Mouse (Mus musculus) brain, embryonic 14.5 days (tissue): Measurements from ENCODE around the gene Wdr19. TPM values are rescaled to one million over a fixed set of nuclear protein-coding genes. Genes with fewer than 3 reads are reported as not detected.

Experiments used
- DNase-seq: peaks from one replicate; pipeline ENCODE4 v3.0.0-alpha.2; 2011; ENCODE audit warnings: low read depth
- CTCF ChIP-seq: fragments of 200-500 bp; IDR thresholded peaks from 2 replicates; pipeline ENCODE4 v1.5.1; 2012; ENCODE audit warnings: inconsistent platforms, mild to moderate bottlenecking, moderate library complexity, borderline replicate concordance; ENCODE audit not compliant: insufficient read depth, insufficient read length; ENCODE audit errors: extremely low read depth
- POLR2A ChIP-seq: fragments of 200-500 bp; IDR thresholded peaks from 2 replicates; pipeline ENCODE4 v1.6.1; 2012; ENCODE audit warnings: mild to moderate bottlenecking, inconsistent platforms, borderline replicate concordance; ENCODE audit not compliant: poor library complexity, insufficient read depth, insufficient read length, severe bottlenecking; ENCODE audit errors: extremely low read depth
- polyA plus RNA-seq: library from polyadenylated mRNA; depleted of rRNA; stranded (reverse); fragments of >200 nt; gene quantifications from 2 replicates; pipeline ENCODE4 v1.2.3, GENCODE M21; 2012; rRNA removed

Wdr19 gene
- 14.7 and 16.7 TPM in 2 replicates for polyA plus RNA-seq

- peak; percentile 100 for DNase-seq
- TF ChIP-seq POLR2A (peak; percentile 40; the same call in 1 of the 2 replicates), CTCF (no peak)
These were observed at the start of gene Wdr19 for GRCm38 (mm10) chr5:65199346-65200128. Wdr19 (plus strand) TSS chr5:65199696.

GRCm38 (mm10) chr5:65149706-65150105 lies 49.8 kb upstream of the Wdr19 start:
- DNase-seq, result no peak

DNA sequence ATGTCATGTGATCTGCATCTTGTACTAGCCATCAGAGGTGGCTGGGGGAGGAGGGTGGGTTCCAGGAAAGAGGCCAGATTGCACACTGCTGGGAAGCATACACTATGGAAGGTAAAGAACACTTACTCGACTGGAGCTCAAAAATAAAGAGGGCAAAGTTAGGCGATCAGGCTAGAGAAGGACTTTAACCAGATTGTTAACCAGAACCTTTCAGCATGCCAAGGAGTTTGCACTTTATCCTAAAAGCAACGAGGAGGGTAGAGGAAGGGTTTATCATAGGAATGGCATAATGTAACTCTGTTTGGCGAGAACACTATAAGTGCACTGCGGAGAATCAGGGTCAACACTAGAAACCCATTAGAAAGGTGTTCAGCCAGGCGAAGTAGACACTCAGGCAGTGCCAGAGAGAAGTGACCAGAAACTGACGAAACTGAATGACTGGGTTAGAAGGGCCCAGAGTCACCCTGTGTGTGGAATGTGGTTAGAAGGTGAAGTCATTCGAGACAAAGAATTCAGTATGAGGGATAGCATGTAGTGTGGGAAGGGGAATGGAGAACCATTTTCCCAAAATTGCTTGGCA lies 49.0 kb upstream of the Wdr19 start:
- DNase-seq, result no peak
- no peak for TF ChIP-seq CTCF
- TF ChIP-seq POLR2A, result no peak

More at GRCm38 (mm10) chr5:65149706-65150105, 49.8 kb upstream of the Wdr19 start:
- TF ChIP-seq CTCF (no peak), POLR2A (no peak)

DNA sequence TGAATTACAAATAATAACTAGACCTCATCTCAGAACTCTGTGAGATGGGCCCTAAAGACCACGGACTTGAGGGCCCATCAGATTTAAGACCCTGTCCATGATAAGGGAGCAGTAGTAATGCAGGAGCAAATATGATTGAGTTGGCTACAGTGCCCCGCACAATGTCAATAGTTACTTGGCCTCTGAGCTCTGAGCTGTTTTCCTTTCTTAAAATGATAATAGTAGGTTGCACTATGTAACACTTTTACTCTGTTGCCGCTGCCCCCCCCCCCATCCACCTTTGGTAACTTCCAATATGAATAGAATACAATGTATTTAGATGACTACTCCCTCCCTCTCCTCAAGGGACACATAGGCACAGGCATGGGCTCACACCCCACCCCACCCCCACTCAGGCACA lies 48.2 kb upstream of the Wdr19 start:
- DNase-seq, result no peak
- TF ChIP-seq CTCF, result no peak
- TF ChIP-seq POLR2A, result no peak

DNA sequence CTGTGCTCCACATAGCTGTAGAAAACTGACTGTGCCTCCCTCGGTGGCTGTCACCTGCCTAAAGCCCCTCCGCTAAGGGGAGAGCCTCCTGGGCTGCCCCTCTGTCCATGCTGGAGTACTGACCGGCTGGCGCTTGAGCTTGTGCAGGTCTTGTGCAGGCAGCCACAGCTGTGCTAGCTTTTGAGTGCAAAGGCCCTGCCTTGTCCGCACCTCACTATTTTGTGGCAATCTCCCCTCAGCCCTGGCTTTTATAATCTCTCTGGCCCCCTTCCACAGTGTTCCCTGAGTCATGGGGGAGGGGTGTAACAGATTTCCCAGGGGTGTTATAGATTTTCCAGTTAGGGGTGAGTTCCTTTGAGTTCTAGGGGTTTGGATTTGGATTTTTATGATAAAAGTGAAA lies 47.7 kb upstream of the Wdr19 start:
- TF ChIP-seq CTCF, result no peak
- TF ChIP-seq POLR2A, result no peak
- no peak for DNase-seq

DNA sequence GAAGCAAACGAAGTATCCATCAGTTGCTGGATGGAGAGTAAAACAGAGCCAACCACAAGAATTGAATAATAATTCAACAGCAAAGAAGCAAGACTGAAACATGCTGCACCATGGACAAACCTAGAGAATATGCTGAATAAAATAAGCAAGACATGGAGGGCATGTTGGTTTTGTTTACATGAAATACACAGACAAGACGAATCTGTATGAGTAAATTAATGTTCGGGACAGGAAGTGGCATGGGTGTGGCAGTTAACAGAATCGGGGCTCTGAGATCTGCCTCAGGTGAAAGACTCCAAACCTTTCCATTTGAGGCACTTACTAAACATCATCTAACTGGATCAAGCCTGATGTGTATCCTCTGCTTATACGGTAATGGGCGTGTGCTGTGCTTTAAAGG lies 45.2 kb upstream of the Wdr19 start:
- TF ChIP-seq CTCF (no peak), POLR2A (no peak)
- DNase-seq, result no peak

DNA sequence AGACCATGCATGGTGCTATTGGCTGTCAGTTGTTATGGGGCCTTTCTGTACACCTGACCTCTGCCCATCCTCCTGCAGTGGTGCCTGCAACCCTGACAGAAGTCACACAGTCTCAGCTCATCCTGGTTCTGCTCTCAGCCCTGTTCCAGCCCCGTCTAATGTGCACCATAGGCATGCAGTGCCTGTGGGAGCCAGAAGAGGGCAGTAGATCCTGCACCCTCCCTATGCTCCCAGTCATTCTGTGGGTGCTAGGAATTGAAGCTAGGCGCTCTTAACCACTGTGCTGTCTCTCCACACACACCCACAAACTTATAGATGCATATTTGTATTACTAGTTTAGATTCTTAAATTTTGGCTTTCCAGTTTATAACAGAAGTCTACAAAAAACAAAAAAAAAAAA lies 42.6 kb upstream of the Wdr19 start:
- DNase-seq, result peak; percentile 9
- TF ChIP-seq POLR2A (no peak), CTCF (peak; percentile 66)

- 0 out of 2 replicates have a peak, but pooled peaks have one; percentile 4 for TF ChIP-seq CTCF
- no peak for TF ChIP-seq POLR2A
- no peak for DNase-seq
These were observed 41.8 kb upstream of the Wdr19 start for GRCm38 (mm10) chr5:65157412-65158381.

DNA sequence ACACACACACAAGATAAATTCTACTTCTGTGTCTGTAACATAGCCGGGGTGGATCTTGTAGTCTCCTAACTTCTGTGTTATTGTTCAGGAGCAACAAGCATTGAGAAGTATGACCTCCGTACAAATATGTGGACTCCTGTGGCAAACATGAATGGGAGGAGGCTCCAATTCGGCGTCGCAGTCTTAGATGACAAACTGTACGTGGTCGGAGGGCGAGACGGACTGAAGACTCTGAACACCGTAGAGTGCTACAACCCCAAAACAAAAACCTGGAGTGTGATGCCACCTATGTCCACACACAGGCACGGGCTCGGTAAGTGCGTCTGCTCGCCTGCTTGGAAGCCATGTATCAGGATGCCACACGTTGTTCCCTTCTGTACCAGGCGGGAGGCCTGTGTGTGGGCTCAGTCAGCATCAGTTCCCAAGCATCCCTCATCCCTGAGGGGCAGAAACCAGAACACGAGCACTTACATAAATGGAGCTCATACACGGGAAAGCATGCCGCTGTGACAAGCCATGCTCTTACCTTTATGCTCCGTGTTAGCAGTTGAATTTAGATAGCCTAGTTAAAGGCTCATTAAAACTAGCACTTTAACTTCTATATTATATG lies 40.7 kb upstream of the Wdr19 start:
- DNase-seq, result peak; percentile 9
- TF ChIP-seq POLR2A (no peak), CTCF (no peak)

DNA sequence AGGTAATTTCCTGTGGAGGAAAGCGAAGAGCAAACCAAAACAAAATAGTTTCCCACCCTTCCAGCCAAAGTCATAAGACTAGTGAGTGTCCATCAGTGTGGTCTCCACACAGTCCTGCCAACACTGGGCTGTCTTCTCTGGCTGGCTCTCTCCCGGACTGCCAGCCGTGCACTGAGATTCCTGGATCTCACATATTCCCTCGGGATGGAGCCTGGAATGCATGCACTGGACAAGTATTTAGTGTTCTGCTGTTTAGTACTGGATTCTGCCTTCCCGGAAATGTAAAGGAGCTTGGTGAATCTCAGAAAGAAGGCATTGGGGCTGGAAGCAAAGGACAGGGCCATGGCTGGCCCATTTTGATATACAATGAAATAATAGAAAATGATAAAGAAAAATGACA lies 36.5 kb upstream of the Wdr19 start:
- no peak for DNase-seq
- TF ChIP-seq CTCF (no peak), POLR2A (no peak)

GRCm38 (mm10) chr5:65163489-65164092 lies 35.9 kb upstream of the Wdr19 start:
- TF ChIP-seq CTCF (no peak), POLR2A (no peak)

DNA sequence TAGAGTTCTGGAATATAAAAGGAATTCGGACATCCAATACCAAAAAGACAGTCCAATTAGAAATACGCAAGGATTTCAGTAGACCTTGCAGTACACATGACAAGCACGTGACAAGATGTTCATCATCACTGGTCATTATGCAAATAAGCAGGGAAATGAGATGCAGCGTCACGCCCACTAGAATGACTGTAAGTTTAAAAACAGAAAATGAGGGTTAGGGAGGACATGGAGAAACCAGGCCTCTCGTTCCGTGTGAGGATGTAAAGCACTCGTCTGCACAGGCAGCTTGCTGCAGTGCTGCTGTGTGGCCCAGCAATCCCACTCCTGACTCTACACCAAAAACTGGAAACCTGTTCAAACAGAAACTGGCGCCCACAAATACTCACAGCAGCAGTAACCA lies 29.3 kb upstream of the Wdr19 start:
- DNase-seq, result no peak
- TF ChIP-seq CTCF (no peak), POLR2A (no peak)

More at GRCm38 (mm10) chr5:65163489-65164092, 35.9 kb upstream of the Wdr19 start:
- peak; percentile 25 for DNase-seq
